Mouse (Mus musculus) heart, postnatal 0 days (tissue): ENCODE data around the gene Spats2. TPM values are rescaled to one million over a fixed set of nuclear protein-coding genes. Genes with fewer than 3 reads are reported as not detected.
A peak's percentile ranks its signal among the peaks of the same experiment; 100 is the strongest.

Experiments
- ATAC-seq: fragments of 200-750 bp; cut with Nextera tagmentation; 2 replicates; pipeline ENCODE4 v1.8.0; 2017; ENCODE audit warnings: low read depth, moderate number of reproducible peaks, moderate library complexity; ENCODE audit not compliant: insufficient read depth
- DNase-seq: peaks from one replicate; pipeline ENCODE4 v3.0.0-alpha.2; 2016; ENCODE audit warnings: low spot score
- H3K27ac ChIP-seq: fragments of 300-500 bp; sonication (generic); 2 replicates; pipeline ENCODE4 v1.5.1; 2014; ENCODE audit warnings: low read depth, mild to moderate bottlenecking
- H3K27me3 ChIP-seq: fragments of 300-500 bp; sonication (generic); 2 replicates; pipeline ENCODE4 v1.6.1; 2014; ENCODE audit warnings: low read length, mixed read lengths; ENCODE audit not compliant: control insufficient read depth, insufficient read depth
- H3K36me3 ChIP-seq: fragments of 300-500 bp; sonication (generic); replicated peaks from 2 replicates; pipeline ENCODE4 v1.6.1; 2014; ENCODE audit warnings: low read length, mixed read lengths; ENCODE audit not compliant: control insufficient read depth, insufficient read depth
- H3K4me1 ChIP-seq: fragments of 300-500 bp; sonication (generic); 2 replicates; pipeline ENCODE4 v1.6.1; 2014; ENCODE audit warnings: antibody characterized with exemption; ENCODE audit not compliant: control insufficient read depth, insufficient read depth
- H3K4me2 ChIP-seq: fragments of 300-500 bp; sonication (generic); 2 replicates; pipeline ENCODE4 v1.6.1; 2014; ENCODE audit warnings: low read depth, mild to moderate bottlenecking, low read length, moderate library complexity
- H3K4me3 ChIP-seq: fragments of 300-500 bp; sonication (generic); 2 replicates; pipeline ENCODE4 v1.5.1; 2014; ENCODE audit warnings: low read depth, low read length
- H3K9ac ChIP-seq: fragments of 300-500 bp; sonication (generic); replicated peaks from 2 replicates; pipeline ENCODE4 v1.6.1; 2014; ENCODE audit warnings: low read depth, low read length, mixed read lengths
- H3K9me3 ChIP-seq: fragments of 300-500 bp; sonication (generic); replicated peaks from 2 replicates; pipeline ENCODE4 v1.6.1; 2016; ENCODE audit warnings: low read length; ENCODE audit not compliant: control insufficient read depth
- CTCF ChIP-seq: IDR thresholded peaks from 2 replicates; pipeline ENCODE4 v1.5.1; 2016; ENCODE audit warnings: antibody characterized with exemption, control low read depth, low read depth
- EP300 ChIP-seq: IDR thresholded peaks from 2 replicates; pipeline ENCODE4 v1.6.1; 2016; ENCODE audit warnings: antibody characterized with exemption, low read depth
- WGBS: fragments of 180-500 bp; shearing (Covaris S2); extraction: QIAGEN DNeasy Blood & Tissue Kit; methylation state at CpG from one replicate; pipeline ENCODE4 v1.1.7; 2014; 5-methylcytosine and 5-hydroxymethylcytosine counted together
- polyA plus RNA-seq: library from polyadenylated mRNA; unstranded; fragments of >200 nt; fragmentation: Nextera tagmentation; extraction: Ambion mirVana; gene quantifications from 2 replicates; pipeline ENCODE4 v1.2.1, GENCODE M21; 2015
- total RNA-seq: library from RNA; depleted of rRNA; stranded (reverse); fragments of >200 nt; gene quantifications from 2 replicates; pipeline ENCODE4 v1.2.3, GENCODE M21; 2014; ENCODE audit warnings: low replicate concordance

Gene Spats2
- total and polyA plus RNA-seq, 2 experiments from 2014 or later: 16.1 to 17.6 TPM

DNA sequence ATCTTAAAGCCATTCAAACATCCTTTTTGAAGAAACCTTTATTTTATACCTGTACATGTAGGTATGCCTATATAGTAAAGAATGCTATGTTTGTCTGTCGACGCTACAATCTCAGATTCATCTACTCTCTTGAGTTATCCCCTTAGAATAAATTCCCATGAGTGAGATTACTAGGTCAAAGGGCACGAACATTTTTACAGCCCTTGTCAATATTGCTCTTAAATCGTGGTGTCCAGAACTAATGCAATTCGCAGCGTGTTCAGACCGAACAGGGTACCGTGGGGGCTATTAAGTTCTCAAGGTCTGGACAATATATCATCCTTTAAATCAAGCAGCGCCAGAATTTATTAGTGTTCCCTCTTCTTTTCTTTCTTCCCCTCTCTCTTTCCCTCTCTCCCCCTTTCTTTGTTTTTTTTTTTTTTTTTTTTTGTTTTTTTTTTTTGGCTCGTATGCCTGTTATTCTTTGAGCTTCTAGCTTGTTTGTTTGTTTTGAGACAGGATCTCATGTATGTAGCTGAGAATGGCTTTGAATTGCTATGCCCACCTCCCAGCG, 12.8 kb upstream of the Spats2 start:
- DNase-seq (no peak), ATAC-seq (no peak)
- TF ChIP-seq CTCF (no peak), EP300 (no peak)
- WGBS: 72% methylated on average over 11 of the region's 11 CpGs
- H3K4me3 ChIP-seq: no peak overlapping the region
- H3K36me3 ChIP-seq: no peaks in the 10 kb centered on the region
- no peaks in the 10 kb centered on the region for H3K27me3 ChIP-seq
- H3K9me3 ChIP-seq: no peaks in the 10 kb centered on the region
- H3K4me2 ChIP-seq: no peak overlapping the region
- H3K4me1 ChIP-seq: no peaks in the 10 kb centered on the region
- no peak overlapping the region for H3K9ac ChIP-seq
- no peak overlapping the region for H3K27ac ChIP-seq

- no peak overlapping the region for H3K27ac ChIP-seq
- TF ChIP-seq EP300 (no peak), CTCF (peak; percentile 40)
- no peaks in the 10 kb centered on the region for H3K4me1 ChIP-seq
- 8% methylated on average over 9 of the region's 9 CpGs for WGBS
- no peak overlapping the region for H3K4me3 ChIP-seq
- H3K9ac ChIP-seq: no peak overlapping the region
- H3K27me3 ChIP-seq: no peaks in the 10 kb centered on the region
- ATAC-seq (no peak), DNase-seq (no peak)
- H3K4me2 ChIP-seq: no peak overlapping the region
- no peaks in the 10 kb centered on the region for H3K36me3 ChIP-seq
- no peaks in the 10 kb centered on the region for H3K9me3 ChIP-seq
Measured at GRCm38 (mm10) chr15:99113396-99113975, 12.2 kb upstream of the Spats2 start.

GRCm38 (mm10) chr15:99114312-99115064, 11.2 kb upstream of the Spats2 start:
- WGBS: 56% methylated on average over 14 of the region's 14 CpGs
- Histone ChIP-seq H3K9ac (no peak overlapping the region), H3K9me3 (no peaks in the 10 kb centered on the region), H3K4me1 (no peaks in the 10 kb centered on the region), H3K36me3 (no peaks in the 10 kb centered on the region), H3K4me3 (no peak overlapping the region), H3K27ac (no peak overlapping the region), H3K27me3 (no peaks in the 10 kb centered on the region), H3K4me2 (no peak overlapping the region)
- DNase-seq: no peak
- ATAC-seq: no peak
- TF ChIP-seq CTCF: no peak
- TF ChIP-seq EP300: no peak

- H3K27ac ChIP-seq: no peak overlapping the region
- H3K4me3 ChIP-seq: no peak overlapping the region
- no peak overlapping the region for H3K4me2 ChIP-seq
- H3K9ac ChIP-seq: no peak overlapping the region
- H3K36me3 ChIP-seq: no peaks in the 10 kb centered on the region
- 88% methylated on average over 7 of the region's 7 CpGs for WGBS
- TF ChIP-seq EP300 (no peak), CTCF (no peak)
- ATAC-seq (no peak), DNase-seq (no peak)
- H3K9me3 ChIP-seq: no peaks in the 10 kb centered on the region
- no peaks in the 10 kb centered on the region for H3K4me1 ChIP-seq
- H3K27me3 ChIP-seq: no peaks in the 10 kb centered on the region
Measured at GRCm38 (mm10) chr15:99115065-99115423, 10.7 kb upstream of the Spats2 start.

DNA sequence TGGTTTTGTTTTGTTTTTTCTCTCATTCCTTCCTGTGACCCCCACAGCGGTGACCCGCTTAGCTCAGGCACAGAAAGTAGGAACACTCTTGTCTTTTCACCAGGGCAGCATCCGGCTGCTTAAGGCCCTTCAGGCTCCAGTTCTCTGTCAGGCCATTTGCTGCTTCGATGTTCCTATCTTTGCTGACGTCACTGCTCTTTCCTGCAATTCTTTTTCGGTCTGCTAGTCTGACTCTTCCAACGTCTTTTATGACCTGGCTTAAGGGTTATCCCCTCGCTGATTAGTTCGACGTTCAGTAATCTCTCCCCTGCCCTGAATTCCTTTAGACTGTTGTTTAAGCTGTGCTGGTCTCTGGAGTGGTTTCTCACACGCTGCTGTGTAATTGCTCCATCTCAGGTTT, 9.2 kb upstream of the Spats2 start:
- Histone ChIP-seq H3K4me1 (no peaks in the 10 kb centered on the region), H3K9me3 (no peaks in the 10 kb centered on the region), H3K36me3 (no peaks in the 10 kb centered on the region), H3K9ac (no peak overlapping the region), H3K4me2 (no peak overlapping the region), H3K27me3 (no peaks in the 10 kb centered on the region), H3K27ac (peak overlapping the region; percentile 66), H3K4me3 (no peak overlapping the region)
- ATAC-seq (peak; percentile 67), DNase-seq (peak; percentile 84)
- TF ChIP-seq CTCF (no peak), EP300 (no peak)
- 25% methylated on average over 11 of the region's 11 CpGs for WGBS
